Mouse (Mus musculus) stomach, postnatal 0 days (tissue): ENCODE results near the gene P2ry1. TPM values are rescaled to one million over a fixed set of nuclear protein-coding genes. Genes with fewer than 3 reads are reported as not detected.

Source experiments
- ATAC-seq: fragments of 200-750 bp; cut with Nextera tagmentation; 2 replicates; pipeline ENCODE4 v1.8.0; 2017; ENCODE audit not compliant: low FRiP score, low TSS enrichment
- DNase-seq: peaks from one replicate; pipeline ENCODE4 v3.0.0-alpha.2; 2016; ENCODE audit warnings: low spot score
- H3K27ac ChIP-seq: fragments of 300-500 bp; sonication (generic); replicated peaks from 2 replicates; pipeline ENCODE4 v1.5.1; 2014; ENCODE audit warnings: mild to moderate bottlenecking, control low read depth
- H3K27me3 ChIP-seq: fragments of 300-500 bp; sonication (generic); 2 replicates; pipeline ENCODE4 v1.6.1; 2014; ENCODE audit warnings: low read length; ENCODE audit not compliant: control insufficient read depth, insufficient read depth
- H3K36me3 ChIP-seq: fragments of 300-500 bp; sonication (generic); 2 replicates; pipeline ENCODE4 v1.6.1; 2014; ENCODE audit warnings: low read length, mixed read lengths; ENCODE audit not compliant: control insufficient read depth, insufficient read depth
- H3K4me1 ChIP-seq: fragments of 300-500 bp; sonication (generic); replicated peaks from 2 replicates; pipeline ENCODE4 v1.6.1; 2014; ENCODE audit warnings: antibody characterized with exemption; ENCODE audit not compliant: control insufficient read depth, insufficient read depth
- H3K4me2 ChIP-seq: fragments of 300-500 bp; sonication (generic); replicated peaks from 2 replicates; pipeline ENCODE4 v1.6.1; 2014; ENCODE audit warnings: low read depth, mild to moderate bottlenecking, control low read depth, moderate library complexity
- H3K4me3 ChIP-seq: fragments of 300-500 bp; sonication (generic); 2 replicates; pipeline ENCODE4 v1.5.1; 2014; ENCODE audit warnings: low read depth, low read length, control low read depth
- H3K9ac ChIP-seq: fragments of 300-500 bp; sonication (generic); 2 replicates; pipeline ENCODE4 v1.6.1; 2014; ENCODE audit warnings: mild to moderate bottlenecking, low read length, control low read depth, mixed read lengths
- H3K9me3 ChIP-seq: fragments of 300-500 bp; sonication (generic); 2 replicates; pipeline ENCODE4 v1.6.1; 2016; ENCODE audit warnings: low read length; ENCODE audit not compliant: control insufficient read depth
- CTCF ChIP-seq: IDR thresholded peaks from 2 replicates; pipeline ENCODE4 v1.5.1; 2016; ENCODE audit warnings: antibody characterized with exemption, low read depth, mild to moderate bottlenecking, moderate library complexity
- EP300 ChIP-seq: optimal IDR thresholded peaks from 2 replicates; pipeline ENCODE3; 2016; ENCODE audit warnings: antibody characterized with exemption
- WGBS: fragments of 180-500 bp; shearing (Covaris S2); extraction: QIAGEN DNeasy Blood & Tissue Kit; methylation state at CpG from one replicate; pipeline ENCODE4 v1.1.7; 2014; 5-methylcytosine and 5-hydroxymethylcytosine counted together
- polyA plus RNA-seq: library from polyadenylated mRNA; unstranded; fragments of >200 nt; fragmentation: Nextera tagmentation; extraction: Ambion mirVana; gene quantifications from 2 replicates; pipeline ENCODE4 v1.2.1, GENCODE M21; 2015

P2ry1 gene
- polyA plus RNA-seq, 1 experiment from 2014 or later: 6.5 TPM

DNA sequence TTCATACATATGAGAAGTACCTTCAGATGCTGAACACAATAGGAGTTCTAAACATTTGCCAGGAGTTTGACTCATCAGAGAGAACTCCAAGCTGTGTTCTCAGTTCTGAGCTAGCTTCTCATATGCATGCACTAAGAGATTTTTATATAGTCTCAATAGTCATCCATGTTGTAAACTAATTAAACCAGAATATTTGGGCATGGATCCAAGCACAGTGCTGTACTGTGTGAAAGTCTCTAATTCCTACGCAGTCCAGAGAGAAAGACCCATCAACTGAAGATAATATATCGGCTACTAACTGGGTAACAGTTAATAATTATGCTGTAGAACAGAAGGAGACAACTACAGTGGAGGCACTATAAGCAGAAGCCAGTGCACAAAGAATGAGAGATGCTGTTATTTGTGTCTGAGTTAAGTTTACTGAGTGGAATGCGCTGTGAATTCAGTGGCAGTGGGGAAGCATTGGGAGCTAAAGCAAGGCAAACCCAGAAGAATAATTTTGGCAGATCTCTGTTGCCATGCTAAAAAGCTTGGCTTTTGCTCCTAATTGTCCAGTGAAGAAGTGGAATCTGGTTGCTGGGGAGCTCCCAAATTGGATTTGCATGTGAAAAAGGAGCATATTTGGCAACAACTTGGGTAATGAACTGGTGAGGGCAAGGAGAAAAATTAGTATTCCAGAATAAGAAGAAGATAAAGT lies 47.5 kb downstream of the P2ry1 start:
- no peak overlapping the region for H3K4me3 ChIP-seq
- no peaks in the 10 kb centered on the region for H3K27me3 ChIP-seq
- 68% methylated on average over 3 of the region's 3 CpGs for WGBS
- no peaks in the 10 kb centered on the region for H3K36me3 ChIP-seq
- ATAC-seq (no peak), DNase-seq (no peak)
- TF ChIP-seq EP300 (no peak), CTCF (no peak)
- H3K9me3 ChIP-seq: no peaks in the 10 kb centered on the region
- H3K4me2 ChIP-seq: no peak overlapping the region
- no peak overlapping the region for H3K27ac ChIP-seq
- no peak overlapping the region for H3K9ac ChIP-seq
- H3K4me1 ChIP-seq: no peaks in the 10 kb centered on the region
